Mouse (Mus musculus): ENCODE measurements around the gene Cdk17. TPM values are rescaled to one million over a fixed set of nuclear protein-coding genes. Genes with fewer than 3 reads are reported as not detected.

Gene Cdk17
- total RNA-seq, 2 experiments from 2014 or later = 4.0 to 8.0 TPM

Small RNA genes lying within 50 kb of the gene (microRNA-seq; reads per million reads assigned to microRNA genes)
- not detected for gene Mir1931

Other genes with a start within 250 kb of the Cdk17 start
- under 1 TPM; 0.50 to 0.53 TPM for gene Cfap54, start 79.3 kb upstream of the Cdk17 start, total RNA-seq (2021)
- 10 to 100 TPM in 1 of 2 experiments, 1 to 10 TPM in 1; 7.2 to 11.4 TPM for gene Elk3, start 150.3 kb downstream of the Cdk17 start, total RNA-seq (2021)